Mouse (Mus musculus): ENCODE data around the gene Anapc16.

GRCm38 (mm10) chr10:59965362-59965695 lies 37.6 kb downstream of the Anapc16 start:
- TF ChIP-seq POLR2A (IDR thresholded peaks at IDR 0.05; ENCODE audit: low read depth, low read length): no peak
- no peak for TF ChIP-seq CTCF (conservative IDR thresholded peaks at IDR 0.05; ENCODE audit: insufficient read depth, insufficient read length, low read depth, low read length)
